Mouse (Mus musculus) Muller cell, postnatal 12 days (primary cell): ENCODE measurements around the gene Prdm12.

Experiments
- DNase-seq: peaks from one replicate; pipeline ENCODE4 v3.0.0-alpha.2; 2015; ENCODE audit errors: inconsistent ontology term

Prdm12 gene

DNA sequence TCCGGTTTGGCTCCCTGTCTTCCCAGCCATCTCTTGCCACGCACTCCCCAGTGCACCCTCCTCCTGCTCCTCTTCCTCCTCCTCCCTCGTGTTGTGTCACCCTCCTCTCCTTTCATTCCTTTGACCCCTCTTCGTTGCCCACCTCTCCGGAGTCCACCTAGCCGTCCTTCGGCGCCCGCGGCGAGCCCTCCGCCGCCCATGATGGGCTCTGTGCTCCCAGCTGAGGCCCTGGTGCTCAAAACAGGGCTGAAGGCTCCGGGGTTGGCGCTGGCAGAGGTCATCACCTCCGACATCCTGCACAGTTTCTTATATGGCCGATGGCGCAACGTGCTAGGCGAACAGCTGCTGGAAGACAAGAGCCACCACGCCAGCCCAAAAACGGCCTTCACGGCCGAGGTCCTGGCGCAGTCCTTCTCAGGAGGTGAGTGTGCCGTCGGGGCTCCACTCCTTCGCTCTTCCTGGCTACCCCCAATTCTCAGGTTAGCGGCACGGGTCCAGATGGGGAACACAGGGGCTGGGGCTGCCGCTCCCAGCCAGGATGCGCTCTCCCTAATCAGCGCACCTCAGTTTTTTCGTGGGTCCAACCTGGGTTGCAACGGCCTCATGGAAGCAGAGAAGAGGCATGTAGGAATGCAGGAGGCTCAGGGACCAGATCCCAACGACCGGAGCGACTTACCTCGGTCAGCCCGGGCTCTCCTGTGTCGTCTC, at the start of gene Prdm12:
Gene Prdm12 (plus strand): TSS at position 137 of the 708 bp plus-strand sequence.
- DNase-seq = peak; percentile 2

DNA sequence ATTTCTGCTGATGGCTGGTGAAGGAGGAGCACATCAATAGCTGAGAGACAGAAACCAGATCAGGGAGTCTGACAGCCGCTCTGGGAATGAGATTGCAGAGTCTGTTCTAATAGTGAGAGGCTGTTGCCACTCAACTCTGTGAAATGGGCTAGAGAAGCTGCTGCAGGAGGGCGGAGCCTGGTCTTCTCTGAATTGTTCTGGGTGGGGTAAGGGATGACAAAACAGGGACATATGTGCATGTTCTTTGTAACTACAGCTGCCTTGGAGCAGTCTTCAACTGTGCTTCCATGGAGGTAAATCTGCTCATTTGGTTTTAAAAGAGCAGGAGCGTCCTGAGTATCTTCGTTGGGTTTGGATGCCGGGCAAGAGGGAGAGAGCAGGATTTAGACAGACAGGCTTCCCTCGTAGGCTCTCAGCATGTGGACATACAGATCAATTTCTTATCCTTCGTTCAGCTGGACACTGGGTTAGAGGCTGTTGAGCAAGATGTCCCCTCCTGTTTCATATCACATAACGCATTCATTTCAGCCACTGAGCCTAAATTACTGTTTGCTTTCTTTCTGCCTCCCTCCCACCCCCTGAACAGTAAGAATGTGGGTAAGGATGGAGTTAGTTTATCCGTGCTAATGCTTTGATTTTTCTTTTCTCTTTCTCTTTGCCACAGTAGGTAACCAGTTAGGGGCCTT, 47.9 kb upstream of the Prdm12 start:
- no peak for DNase-seq

DNA sequence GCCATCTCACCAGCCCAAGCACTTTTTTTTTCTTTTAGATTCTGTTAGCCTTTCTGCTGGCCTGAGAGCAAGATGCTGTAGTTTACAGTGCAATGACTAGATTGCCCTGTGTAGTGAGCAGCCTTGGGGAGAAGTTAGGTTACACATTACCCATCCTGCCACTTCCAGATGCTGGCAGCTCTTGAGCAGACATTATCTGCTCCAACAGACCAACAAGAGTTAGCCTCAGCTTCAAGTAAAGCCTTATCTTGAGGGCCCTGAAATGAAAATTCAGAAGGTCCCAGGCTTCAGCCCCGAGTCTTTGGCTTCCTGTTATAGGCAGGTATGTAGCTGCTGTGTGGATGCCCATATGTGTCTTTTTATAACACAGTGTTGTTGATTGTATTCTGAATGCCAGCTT, 32.3 kb upstream of the Prdm12 start:
- DNase-seq = no peak

DNA sequence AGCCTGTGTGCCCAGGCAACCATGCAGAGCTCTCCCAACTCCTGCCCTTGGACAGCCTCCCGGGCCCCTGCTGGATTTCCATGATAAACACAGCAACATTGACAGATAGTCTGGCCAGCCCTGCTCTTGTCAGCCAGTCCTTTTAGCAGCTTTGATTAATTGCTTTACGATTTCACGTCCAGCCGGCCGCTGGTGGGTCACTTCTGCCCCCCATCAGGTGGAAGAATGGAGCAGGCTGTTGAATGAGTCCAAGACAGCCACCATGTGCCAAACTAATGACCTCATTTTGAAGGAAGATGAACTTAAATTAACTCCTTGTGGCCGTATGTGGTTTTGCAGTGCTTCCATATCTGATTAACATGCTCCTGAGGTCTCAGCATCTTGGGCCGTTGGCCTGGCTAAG, 30.0 kb upstream of the Prdm12 start:
- peak; percentile 58 for DNase-seq

DNA sequence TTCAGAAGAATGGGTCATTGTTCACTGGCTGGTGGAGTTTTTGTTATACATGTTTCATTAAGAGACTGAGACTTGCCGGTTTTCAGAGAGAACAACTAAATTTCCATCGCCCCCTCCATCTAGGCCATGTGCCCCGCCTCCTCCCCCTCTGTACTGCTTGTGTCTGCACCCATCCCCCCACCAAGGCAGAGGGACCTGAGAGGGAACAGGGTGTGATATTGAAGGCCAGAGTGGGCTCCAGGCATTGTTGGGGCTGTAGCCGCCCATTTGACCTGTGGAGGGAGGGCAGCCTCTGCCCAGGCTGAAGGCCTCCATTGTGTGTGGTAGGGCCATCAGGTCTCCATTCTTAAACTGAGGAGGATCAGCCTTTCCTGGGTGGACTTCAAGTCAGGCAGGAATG, 28.9 kb upstream of the Prdm12 start:
- DNase-seq = peak; percentile 4

DNA sequence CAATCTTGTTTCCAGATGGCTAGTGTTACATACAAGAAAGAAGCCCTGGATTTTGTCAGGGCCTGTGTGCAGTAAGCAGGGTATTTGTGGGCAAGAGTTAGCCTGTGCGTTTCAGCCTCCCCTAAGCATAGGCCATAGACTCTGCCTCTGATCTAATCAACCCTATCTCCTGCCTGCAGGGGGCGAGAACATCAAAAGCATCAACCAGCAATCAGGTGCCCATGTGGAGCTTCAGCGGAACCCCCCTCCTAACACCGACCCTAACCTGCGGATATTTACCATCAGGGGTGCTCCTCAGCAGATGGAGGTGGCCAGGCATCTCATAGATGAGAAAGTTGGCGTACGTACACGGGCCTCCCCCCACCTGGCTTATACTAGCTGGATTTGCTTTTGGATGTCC, 28.4 kb upstream of the Prdm12 start:
- no peak for DNase-seq

DNA sequence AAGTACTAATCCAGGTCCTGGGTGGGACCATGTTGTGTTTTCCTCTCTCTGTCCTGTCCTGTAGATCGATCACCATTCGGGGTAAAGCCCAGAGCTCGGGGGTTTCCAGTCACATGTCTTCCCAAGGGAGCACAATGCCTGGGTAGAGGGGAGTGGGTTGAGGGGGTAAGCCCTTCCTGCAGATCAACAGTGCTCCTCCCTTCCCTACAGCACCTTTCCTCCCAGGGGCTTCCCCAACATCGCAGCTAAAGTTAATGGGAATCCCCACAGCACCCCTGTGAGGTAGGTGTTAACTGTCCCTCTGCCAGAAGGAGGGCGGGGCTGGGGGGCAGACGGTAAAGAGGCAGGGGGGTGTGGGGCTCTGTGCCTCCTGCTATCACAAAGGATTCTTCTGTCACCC, 27.2 kb upstream of the Prdm12 start:
- DNase-seq = no peak

DNA sequence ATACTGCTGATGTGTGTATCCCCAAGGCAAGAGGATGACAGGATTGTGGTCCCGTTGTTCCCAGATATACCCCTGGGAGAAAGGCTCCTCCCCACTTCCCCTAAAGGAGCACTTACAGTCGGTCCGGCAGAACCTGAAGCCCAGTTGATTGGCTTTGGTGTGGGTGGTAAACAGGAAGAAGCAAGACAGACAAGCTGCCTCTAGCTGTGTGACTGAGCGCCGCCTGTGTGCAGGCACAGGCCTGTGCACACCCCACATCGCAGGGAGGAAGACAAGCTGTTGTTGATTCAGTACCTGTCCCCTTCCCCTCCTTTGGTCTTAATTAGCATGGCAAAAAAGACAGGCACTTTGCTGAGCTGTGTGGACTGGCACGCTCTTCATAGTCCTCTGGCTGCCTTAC, 26.1 kb upstream of the Prdm12 start:
- no peak for DNase-seq

DNA sequence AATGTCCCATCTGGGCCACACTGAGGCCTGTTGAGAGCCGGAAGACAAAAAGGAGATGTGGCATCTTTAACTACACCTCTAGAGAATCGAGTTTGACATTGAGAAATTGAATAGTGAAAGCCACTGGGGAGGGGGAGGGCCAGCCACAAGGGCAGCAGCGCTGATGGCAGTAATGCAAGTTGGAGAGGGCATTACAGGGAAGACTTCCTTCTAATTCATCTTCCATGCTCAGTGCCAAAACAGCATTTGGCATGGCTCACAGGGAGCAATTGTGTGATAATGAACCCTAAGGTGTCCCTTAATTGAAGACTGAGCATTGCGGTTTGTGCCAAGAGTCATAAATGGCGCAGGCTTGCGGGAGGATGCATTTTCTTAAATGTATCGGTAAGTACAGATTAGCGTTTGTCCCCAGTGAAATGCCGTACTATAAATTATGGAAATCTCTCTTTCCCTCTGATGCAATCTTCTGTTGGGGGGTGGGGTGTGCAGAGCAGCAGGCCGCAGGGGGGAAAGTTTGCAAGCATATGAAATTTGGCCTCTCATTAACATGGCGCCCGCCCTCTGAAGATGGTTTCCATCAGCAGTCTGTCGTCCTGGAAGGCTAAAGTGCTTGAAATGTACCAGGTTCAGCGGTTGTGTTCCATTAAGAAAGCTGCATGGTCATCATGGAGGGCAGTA, 21.2 kb upstream of the Prdm12 start:
- no peak for DNase-seq

DNA sequence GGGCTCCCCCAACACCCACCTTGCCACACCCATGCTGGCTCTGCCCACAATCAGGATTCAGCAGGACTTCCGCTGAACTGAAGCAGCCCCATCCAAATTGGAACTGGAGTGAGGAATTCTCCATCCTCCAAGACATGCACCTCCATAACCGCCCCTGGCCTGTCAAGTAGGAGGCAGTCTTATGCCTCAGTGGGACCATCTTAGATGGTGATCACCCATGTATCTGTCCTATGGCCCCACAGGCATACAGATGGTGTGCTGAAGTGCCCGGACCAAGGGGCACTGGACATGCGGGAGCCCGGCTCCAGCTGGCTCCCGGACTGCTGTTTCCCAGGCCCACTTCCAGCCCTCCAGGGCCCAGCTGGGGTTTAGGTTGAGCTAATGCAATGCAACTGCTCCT, 20.6 kb upstream of the Prdm12 start:
- DNase-seq = no peak

DNA sequence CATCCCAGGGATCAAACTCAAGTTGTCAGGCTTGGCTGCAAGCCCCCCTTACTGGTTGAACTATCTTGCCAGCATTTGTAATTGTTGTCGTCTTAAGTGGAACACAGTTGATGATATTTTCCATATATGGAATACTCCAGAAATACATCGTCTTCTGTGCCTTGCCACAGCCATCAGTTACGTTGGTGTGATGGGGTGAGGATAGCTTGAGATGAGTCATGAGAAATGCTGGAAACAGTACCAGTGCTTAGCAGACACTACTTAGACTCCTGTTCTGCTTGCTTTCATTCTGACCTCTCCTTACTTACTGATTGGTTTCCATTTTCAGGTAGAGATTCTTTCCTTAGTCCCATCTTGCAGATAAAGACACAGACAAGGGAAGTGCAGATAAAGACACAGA, 6.3 kb upstream of the Prdm12 start:
- DNase-seq = no peak

DNA sequence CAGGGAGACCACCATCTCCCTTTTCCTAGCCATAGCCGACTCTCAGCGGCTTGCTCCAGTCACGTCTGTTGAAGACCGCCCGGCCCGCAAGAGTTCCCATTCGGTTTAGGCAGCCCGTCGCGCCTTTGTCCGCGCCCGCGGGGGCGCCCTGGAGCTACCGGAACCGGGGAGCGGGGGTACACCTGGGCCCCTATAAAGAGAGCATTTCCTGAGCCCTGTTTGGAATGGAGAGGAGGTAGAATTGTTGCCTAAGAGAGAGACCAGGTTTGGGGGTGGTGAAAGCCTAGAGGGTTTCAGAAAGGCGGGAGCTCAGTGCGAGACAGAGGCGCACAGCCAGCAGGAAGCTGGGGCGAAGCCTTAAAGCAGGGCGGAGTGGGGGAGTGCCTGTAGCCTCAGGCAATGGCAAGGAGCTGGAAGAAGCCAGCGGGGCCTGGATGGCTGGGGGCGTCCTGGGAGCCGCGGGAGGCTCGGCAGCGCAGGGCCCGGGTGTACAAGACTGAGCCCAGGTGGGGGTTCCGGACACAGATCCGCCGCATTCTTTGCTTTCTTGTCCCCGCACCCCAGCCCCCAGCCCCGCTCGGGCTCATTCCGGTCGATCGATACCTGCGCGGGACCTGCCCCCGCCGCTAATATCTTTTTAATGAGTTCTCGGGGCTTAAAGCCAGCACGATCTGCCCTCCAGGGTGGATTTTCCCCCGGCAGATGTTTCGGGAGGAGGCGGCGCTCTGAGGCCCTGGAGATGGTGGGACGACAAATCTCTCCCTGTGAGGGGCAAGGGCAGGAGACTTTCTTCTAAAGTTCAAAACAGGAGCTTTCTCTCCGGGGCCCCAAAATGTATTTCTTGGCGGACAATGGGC, 4.3 kb upstream of the Prdm12 start:
- no peak for DNase-seq

DNA sequence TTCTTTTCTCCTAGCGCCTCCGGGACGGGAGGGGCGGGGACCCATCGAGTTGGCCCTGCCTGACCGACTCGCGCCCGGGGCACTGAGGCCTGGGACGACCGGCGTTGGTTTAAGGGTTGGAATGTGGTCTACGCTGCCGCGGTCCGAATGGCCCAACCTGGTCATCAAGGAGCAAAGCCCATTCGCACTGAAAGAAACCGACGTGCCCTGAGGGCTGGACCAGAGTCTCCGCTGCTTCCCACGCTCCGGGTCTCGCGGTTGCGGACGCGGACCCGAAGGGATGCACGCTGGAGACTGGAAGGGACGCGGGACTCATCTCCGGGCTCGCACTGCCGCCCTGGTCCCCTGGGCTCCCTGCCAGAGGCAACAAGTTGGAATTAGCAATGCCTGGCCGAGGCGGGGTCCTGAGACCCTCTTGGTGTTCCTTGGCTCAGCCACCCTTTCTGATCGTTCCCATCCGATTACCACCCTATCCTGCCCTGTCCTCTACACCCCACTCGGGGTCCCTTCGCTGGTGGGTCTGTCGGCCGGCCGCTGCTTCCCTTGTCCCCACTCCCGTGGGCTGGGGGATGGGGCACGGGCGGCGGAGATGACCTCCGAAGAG, 3.6 kb upstream of the Prdm12 start:
- DNase-seq = peak; percentile 42

DNA sequence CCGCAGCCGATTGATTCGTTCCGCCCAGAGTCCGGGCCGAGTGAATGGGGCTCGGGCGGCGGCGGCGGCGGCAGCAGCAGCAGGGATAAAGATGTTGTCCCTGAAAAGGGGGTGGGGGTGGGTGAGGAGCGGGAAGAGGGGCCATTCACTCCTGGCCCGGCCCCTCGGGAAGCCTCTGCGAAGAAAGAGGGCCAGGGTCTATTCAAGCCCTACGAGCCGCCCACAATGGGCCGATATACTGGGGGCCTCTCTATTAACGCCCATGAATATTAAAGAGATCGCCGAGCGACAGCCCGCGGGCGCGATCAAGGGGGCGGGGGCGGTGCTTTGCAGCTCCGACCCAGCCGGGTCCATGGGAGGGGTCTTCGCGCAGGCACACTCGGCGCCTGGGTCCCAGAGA, 3.1 kb upstream of the Prdm12 start:
- peak; percentile 13 for DNase-seq

DNA sequence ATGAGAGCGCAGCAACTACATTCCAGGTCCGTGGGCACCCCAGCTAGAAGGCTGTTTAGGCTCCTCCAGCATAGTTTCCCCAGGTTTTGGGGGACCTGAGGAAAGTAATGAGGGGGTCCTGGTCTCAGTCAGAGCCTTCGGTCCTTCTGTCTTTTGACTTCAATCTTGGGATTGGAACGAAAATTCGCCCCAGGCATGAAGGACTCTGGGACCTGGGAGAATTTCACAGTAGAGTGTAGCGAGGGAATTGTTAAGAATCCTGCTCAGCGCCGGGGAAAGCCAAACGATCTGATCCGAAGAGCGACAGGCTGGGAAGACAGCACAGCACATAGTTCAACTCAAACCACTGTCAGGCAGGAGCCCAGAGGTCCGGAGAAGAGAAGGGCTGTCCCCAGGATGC, 2.5 kb upstream of the Prdm12 start:
- no peak for DNase-seq

DNA sequence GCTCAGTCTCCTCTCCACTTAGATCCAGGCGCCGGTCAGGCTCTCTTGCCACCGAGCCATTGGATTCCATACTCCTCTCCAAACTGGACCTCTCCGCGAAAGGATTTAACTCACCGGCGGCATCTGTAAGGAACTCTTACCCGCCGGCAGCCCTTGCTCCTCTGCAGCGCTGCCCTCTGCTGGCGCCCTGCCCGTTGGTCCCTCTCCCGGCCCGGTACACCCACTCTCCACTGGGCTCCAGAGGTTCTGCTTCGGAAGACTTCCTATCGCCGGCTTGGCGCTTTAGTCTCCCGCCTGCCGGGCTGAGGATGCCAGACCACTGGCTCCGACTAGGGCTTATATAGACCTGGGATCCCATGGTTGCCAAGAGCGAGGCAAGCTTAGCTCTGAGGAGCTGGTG, 2.0 kb upstream of the Prdm12 start:
- peak; percentile 48 for DNase-seq

DNA sequence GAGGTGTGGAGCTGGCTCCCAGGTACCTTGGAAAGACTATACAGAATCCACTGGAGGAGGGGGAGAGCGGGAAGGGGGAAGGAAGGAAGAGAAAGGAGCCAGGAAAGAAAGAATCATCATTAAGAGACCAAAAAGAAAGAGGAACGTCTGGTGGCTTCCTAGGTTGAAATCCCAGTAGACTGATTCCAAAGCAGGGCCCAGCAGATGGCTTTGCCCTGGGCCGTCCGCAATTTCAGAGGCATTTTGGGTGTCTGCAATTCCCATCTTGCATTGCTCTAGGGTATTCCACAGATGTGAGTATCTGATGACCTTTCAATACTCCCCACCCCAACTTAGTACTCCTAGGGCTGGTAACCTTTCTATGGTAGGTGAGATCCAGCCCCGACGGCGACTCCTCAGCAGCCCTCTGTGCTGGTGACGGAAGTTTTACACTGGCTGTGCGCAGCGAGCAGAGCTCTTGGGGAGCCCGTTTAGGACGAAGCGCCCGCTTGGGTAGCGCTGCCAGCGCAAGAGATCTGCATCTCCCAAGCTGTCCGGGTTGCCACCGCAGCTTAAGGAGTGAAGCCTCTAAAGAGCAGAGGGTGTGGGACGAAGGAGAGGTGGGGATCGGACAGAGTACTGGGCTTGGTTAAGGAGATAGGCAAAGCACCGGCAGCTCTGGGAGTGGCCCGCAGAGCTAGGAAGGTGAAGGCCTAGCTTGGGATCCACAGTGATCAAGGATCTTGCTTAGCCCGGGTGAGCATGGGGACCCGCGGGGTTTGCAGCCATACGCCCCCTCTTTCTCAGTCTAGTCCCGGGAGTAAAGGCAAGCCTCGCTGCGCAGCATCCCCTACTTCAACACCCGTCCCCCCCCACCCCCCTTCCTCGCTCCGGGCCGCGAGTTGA, 1.0 kb upstream of the Prdm12 start:
- no peak for DNase-seq

DNA sequence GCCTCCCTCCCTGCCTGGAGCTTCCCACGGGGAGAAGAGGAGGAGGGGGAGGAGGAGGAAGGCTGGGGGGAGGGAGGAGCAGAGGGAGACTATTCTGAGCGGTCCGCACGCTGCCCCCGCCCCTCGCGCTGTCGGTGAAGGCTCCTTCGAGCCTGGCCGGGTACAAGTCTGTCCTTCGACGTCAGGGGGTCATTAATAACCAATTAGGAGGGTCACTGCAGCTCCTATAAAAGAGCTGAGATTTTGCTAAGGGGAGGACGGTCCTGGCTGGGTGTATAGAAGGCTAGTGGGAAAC, 424 bp upstream of the Prdm12 start:
- DNase-seq = no peak

DNA sequence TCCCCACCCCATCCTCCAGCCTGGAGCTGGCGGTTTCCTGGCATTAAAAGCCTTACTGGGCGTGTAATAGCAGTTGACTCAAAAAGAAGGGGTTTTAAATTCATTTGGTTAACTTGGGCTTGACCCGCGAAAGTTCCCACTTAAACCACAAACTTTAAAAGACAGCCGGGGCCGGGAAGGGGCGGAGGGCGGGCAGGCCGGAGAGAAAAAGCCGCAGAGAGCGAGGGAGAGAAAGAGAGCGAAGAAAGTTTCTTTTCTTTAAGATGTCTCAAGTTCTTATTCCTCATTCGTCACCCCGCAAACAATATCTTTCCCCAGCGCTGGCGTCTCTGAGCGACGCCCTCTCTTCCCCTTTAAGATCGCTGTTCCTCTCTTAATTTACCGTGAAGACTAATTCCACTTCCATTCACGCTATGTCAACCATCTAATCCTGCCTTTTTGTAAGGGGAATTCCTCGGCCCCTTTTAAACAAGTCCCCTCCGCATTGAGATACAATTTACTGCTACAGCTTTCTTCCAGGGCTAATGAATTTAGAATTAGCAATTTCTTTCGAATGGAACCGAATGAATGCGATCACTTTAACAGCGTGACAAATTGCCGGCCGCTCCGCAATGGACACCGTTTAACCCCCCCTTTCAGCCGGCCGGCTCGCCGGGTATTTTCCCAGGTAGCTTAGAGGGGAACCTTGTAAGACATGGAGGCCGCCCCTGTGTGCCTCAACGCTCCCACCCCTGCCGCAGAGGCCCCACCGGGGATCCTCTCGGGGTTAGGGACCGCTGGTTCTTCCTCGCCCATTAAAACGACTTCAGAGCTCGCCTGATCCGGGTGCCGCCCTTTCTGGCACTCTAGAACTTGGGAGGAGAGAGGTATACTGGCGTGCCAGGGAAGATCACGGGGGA, 1.0 kb downstream of the Prdm12 start:
- DNase-seq = peak; percentile 14

DNA sequence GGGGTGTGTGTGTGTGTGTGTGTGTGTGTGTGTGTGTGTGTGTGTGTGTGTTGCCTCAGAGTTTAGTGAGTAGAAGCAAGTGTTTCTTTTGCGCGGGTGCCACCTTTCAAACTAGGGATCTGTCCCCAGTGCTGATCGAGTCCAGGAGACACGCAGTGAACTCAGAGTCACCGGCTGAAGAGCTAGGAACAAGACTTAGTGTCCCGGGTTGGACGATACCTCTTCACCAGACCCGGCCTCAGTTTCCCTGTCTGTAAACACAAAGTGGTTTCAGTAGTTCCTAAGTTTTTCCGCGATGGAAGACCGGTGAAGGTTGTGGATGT, 1.6 kb downstream of the Prdm12 start:
- DNase-seq = peak; percentile 29
